Mouse (Mus musculus): ENCODE measurements at regions not wholly inside any gene's neighbourhood (a gene's known extent, or its start where the extent isn't known, plus 50 kb on each side); places are given as distances from the start of the nearest gene placed in this dataset.

GRCm38 (mm10) chr6:36058206-36058605 is 329.7 kb upstream of the Chrm2 start:
- no peak for DNase-seq (ENCODE audit: extremely low spot score)

GRCm38 (mm10) chr6:36060411-36060810 is 327.5 kb upstream of the Chrm2 start:
- no peak for DNase-seq (ENCODE audit: extremely low spot score)

- no peak for DNase-seq (ENCODE audit: extremely low spot score)
Measured at GRCm38 (mm10) chr6:36064919-36065318, 323.0 kb upstream of the Chrm2 start.

- DNase-seq (ENCODE audit: extremely low spot score), result no peak
Measured at GRCm38 (mm10) chr6:36068690-36069089, 319.2 kb upstream of the Chrm2 start.

GRCm38 (mm10) chr6:36079559-36079958 is 308.3 kb upstream of the Chrm2 start:
- DNase-seq (ENCODE audit: extremely low spot score), result no peak

- no peak for DNase-seq (ENCODE audit: extremely low spot score)
Measured at GRCm38 (mm10) chr6:36093584-36093983, 294.3 kb upstream of the Chrm2 start.

- DNase-seq (ENCODE audit: extremely low spot score), result no peak
Measured at GRCm38 (mm10) chr6:36094075-36094474, 293.8 kb upstream of the Chrm2 start.

GRCm38 (mm10) chr6:36097391-36097790 is 290.5 kb upstream of the Chrm2 start:
- no peak for DNase-seq (ENCODE audit: extremely low spot score)

- no peak for DNase-seq (ENCODE audit: extremely low spot score)
Measured at GRCm38 (mm10) chr6:36098179-36098578, 289.7 kb upstream of the Chrm2 start.

- DNase-seq (ENCODE audit: extremely low spot score), result no peak
Measured at GRCm38 (mm10) chr6:36108830-36109229, 279.1 kb upstream of the Chrm2 start.

- no peak for DNase-seq (ENCODE audit: extremely low spot score)
Measured at GRCm38 (mm10) chr6:36137223-36137622, 250.7 kb upstream of the Chrm2 start.

- DNase-seq (ENCODE audit: extremely low spot score), result no peak
Measured at GRCm38 (mm10) chr6:36147267-36147666, 240.6 kb upstream of the Chrm2 start.

GRCm38 (mm10) chr6:36174514-36174913 is 213.4 kb upstream of the Chrm2 start:
- no peak for DNase-seq (ENCODE audit: extremely low spot score)

- no peak for DNase-seq (ENCODE audit: extremely low spot score)
Measured at GRCm38 (mm10) chr6:36175112-36175511, 212.8 kb upstream of the Chrm2 start.

GRCm38 (mm10) chr6:36179895-36180294 is 208.0 kb upstream of the Chrm2 start:
- DNase-seq (ENCODE audit: extremely low spot score), result no peak

- no peak for DNase-seq (ENCODE audit: extremely low spot score)
Measured at GRCm38 (mm10) chr6:36182698-36183097, 205.2 kb upstream of the Chrm2 start.

- DNase-seq (ENCODE audit: extremely low spot score), result no peak
Measured at GRCm38 (mm10) chr6:36206666-36207065, 181.2 kb upstream of the Chrm2 start.

GRCm38 (mm10) chr6:36221308-36221707 is 166.6 kb upstream of the Chrm2 start:
- no peak for DNase-seq (ENCODE audit: extremely low spot score)

GRCm38 (mm10) chr6:36234438-36234837 is 153.4 kb upstream of the Chrm2 start:
- DNase-seq (ENCODE audit: extremely low spot score), result no peak

- no peak for DNase-seq (ENCODE audit: extremely low spot score)
Measured at GRCm38 (mm10) chr6:36247027-36247426, 140.9 kb upstream of the Chrm2 start.

- no peak for DNase-seq (ENCODE audit: extremely low spot score)
Measured at GRCm38 (mm10) chr6:36248219-36248618, 139.7 kb upstream of the Chrm2 start.

GRCm38 (mm10) chr6:36249047-36249446 is 138.8 kb upstream of the Chrm2 start:
- DNase-seq (ENCODE audit: extremely low spot score), result peak; percentile 48

GRCm38 (mm10) chr6:36266717-36267402 is 121.0 kb upstream of the Chrm2 start:
- DNase-seq (ENCODE audit: extremely low spot score), result no peak

- no peak for DNase-seq (ENCODE audit: extremely low spot score)
Measured at GRCm38 (mm10) chr6:36286664-36287063, 101.2 kb upstream of the Chrm2 start.
